Mouse (Mus musculus) frontal cortex, adult (tissue): Measurements from ENCODE around the gene Ppfibp2.

Experiments used
- ATAC-seq: cut with Nextera tagmentation; 2 replicates; pipeline ENCODE4 v1.9.2; 2017; ENCODE audit warnings: mild to moderate bottlenecking, moderate library complexity, mixed read lengths; ENCODE audit not compliant: low TSS enrichment

Ppfibp2 gene

DNA sequence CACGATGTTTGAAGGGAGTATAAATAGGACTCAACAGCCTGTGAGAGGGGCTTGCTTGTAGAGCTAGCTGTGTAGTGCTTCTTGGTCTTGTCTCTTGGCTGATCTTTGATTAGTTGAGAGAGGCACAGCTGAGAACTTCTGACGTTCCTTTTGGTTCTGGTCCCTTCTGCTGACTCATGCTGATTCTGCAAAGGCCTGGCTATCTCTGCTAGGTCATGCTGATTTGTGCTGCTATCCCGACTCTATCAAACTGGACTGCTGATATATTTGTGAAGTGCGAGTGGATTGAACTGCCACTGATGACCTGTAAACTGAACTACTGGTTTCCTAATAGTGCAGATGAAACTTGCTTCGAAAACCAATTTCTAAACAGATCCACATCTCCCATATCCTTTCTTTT is 15.9 kb downstream of the Ppfibp2 start:
- no peak for ATAC-seq

DNA sequence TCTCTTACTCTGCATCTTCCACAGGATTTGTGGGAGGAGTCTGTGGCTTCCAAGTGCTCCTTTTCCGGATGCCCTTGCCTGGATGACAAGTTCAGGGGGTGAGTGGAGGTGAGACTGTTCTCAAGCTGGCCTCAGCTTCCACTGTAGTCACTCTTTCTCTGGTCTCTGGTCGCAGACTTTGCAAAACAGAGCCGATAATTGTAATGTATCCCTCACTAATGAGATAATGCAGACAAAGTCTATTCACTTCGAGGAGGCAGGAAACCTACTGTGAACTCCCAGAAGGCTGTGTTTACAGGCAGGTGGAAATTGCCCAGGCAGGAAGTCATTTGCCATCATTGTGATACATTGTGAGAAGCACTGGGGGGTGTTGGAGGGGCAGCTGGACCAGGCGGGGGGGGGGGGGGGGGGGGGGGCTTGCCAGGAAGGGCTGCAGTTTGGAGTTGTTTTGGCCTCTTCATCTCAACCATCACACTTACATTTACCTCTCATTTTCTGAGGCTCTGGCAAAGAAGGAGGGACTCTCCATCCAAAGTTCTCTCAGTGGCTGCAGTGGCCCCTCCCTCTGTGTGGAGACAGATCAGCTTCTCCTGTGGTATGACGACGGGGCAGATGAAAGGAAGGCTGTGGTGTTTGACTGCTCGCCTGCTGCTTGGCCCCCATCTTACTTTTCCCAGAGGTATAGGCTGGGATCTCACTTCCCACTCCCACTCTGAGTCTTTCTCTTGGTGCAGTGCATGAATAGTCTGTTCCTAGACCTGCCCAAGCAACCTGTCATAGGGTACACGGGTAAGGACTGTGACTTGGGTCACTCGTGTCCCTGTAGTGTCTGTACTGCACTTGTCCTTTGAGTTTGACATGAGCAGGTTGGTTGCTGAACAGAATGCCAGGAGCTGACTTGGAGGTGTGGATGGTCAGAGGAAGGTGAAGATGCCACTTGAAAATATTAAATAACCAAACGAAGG is 23.3 kb downstream of the Ppfibp2 start:
- ATAC-seq = no peak

DNA sequence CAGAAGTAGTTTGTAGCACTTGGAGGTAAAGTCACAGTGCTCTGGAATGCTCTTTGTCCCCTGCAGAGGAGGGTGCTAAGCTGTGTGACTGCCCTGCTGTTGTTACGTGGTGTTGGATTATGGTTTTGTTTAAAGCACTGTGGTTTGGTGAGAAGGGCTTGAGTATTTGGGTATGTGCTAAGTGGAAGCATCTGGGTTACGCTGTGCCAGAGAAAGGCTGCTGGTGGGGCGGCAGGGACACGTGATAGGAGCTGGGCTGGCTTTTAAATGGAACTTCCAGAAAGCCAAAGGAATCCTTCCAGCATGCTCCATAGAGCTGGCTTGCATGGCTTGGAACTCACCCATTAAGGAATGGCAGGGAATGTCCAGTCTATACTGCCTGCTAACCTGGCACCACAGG is 24.2 kb downstream of the Ppfibp2 start:
- no peak for ATAC-seq

DNA sequence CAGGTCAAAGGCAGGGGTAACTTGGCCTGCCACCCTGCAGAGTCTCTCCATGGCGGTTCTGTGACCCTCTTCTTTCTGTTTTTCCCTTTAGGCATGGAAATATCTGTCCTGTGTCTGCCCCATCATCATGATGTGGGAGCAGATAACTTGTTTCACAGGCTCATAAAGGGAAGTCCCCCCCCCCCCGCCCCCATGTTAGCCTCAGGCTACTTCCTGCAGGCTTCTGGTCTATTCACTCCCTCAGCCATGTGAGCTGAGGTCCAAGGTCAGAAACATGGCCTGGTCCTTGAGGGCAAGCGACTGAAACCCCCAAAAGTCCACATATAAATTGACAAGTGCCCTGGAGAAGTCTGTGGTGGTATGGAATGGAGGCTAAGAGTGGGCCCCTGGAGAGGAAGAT is 25.1 kb downstream of the Ppfibp2 start:
- ATAC-seq = no peak

DNA sequence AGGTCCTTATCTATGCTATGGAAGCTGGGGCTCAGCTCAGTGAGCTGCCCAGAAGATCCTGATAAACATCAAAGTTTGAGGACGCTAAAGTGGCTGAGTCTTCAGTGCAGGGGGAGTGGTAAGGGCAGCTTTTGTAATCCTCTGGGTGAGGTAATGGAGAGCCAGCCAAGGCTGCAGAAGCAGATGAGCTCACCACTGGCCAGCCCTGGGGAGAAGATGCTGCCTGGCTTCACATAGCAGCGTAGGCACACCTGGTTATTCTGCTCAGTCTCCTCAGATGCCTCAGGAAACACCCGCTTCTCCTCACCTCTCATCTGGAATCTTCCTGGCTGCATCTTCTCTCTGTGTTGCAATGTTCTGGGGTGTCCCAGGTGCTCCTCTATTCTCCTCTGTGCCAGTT is 29.4 kb downstream of the Ppfibp2 start:
- ATAC-seq = no peak

DNA sequence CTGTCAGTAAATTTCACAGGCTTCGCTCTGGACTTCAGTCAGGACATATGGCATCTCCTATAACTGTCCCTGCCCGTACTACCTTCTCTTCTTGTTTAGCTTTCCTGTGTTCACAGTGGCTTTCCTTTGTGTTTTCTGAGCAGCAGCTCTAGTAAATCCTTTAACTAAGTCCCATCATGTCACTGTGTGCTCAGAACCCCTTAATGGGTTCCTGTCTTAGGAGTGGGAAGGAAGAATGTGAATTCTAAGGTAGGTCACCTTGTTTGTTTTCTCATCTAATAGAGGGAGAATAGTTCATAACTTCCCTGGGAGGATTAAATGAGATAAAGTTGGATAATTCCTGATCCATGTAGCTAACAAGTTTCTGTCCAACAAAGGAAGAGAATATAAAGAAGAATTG is 30.1 kb downstream of the Ppfibp2 start, which contains the start of gene 5330417H12Rik:
Gene 5330417H12Rik, minus strand, starts transcription at position 101 of the 400 bp plus-strand sequence.
- ATAC-seq = no peak

DNA sequence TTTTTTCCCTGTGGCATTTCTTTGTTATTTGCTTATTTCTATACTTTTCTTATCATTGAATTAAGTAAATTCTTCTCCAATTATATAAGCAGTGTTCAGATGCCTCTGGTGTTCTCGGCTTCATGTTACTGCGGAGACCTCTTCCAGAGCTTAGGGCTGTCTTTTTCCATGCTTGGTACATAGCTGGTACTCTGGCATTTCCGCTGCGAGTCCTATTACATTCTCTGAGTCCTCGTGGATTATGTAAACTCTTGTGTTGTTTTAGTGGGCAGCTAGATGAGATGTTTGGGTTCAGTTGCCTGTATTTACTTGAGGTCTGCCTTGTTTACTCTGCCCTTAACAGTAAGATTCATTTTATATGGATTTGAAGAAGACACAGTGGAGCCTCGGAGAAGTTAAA is 30.8 kb downstream of the Ppfibp2 start:
- ATAC-seq = no peak

DNA sequence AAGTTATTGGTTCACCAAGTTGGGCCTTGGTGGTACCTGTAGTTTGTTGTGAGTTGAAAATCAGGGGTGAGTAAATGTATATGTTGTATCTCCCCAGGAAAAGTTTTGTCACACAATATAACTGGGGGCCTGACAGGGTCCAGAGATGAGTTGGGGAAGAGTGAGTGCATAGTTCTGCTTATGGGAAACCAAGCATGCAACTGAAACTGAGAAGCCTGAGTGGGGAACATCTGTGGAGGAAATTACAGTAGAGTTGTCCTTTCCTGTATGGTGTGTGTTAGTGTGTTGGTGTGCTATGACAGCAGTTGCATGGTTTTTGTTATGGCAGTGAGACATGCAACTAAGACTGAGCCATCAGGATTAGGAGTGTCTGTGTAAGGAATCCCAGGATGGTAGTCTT is 33.4 kb downstream of the Ppfibp2 start:
- no peak for ATAC-seq

DNA sequence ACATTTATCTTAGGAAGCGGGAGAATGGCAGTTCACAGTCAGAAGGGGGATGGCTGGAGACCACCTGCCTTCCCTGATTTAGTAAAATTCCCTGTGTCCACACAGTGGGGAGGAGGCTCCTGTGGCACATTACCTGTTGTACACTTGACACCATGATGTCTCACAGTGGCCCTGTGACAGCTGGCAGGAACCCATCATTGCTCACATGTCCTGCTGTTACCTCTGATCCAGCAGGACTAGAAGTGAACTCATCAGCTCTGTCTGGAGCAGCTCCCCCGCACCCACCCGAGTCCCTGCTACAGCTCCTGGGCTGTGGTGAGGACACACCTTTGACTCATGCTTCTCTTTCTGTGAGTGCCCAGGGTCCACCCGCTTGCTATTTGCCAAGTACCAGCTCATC is 38.2 kb downstream of the Ppfibp2 start:
- no peak for ATAC-seq

DNA sequence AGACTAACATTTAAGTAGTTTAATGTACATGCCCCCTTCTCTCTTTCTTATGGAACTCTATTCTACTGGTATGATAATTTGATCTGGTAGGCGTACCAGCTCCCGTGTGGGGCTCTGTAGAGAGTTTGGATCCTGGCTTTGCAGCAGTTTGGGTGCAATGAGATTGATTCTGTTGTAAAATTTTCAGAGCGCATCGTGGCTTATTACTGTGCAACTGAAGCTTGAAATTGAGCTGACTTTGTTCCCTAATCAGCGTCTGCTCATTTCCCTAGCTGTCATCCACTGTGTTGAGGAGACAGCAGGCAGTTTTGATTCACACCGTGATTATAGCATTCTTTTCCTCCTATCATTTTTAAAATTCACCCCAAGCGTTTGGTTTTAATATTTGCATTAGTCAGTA is 42.4 kb downstream of the Ppfibp2 start:
- no peak for ATAC-seq

DNA sequence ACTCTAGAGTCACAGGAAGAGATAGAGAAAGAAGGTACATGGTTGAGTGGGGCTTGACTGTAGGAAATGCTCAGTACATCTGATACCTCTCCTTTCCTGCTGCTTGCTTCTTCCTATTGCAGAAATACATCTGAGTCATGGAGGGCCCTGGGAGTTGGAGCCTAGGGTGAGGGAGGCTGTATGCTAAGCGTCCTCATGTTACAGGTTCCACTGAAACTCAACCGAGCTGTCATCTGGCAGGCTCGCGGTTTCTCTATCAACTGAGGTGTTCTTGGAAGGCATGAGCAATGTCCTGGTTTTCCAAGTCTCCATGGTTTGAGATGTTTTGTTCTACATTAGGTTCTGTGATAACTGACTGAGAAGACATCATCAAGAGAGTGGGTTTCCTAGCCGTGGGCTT is 43.0 kb downstream of the Ppfibp2 start:
- no peak for ATAC-seq

DNA sequence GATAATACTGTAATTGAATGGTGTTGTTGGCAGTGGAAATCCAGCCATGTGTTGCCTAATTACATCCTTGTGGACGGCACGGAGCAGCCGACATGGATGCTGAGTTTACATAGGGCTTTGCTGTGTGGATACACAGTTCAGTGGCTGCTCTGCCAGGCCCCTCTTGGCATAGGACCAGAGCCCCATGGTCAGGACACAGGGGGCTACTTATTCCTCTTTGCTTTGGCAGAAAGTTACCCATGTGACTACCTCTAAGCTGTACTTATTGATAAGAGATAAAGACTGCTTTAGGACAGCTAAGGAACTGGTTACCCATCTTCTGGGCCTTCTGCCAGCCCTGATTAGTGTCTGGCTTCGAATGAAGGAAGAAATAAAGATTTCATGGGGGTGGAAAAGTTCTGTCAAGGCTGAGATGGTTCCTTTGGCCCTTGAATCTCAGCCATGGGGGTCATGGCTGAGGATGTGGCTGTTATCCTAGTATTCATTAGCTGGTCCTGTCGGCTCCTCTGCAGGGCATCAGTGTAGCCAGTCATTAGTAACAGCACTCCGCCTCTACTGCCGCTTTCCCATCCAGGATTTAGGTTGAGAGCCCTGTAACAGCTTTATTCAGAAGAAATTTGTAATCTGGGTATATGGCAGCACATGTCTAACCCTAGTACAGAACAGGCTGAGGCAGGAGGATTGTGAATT is 47.7 kb downstream of the Ppfibp2 start:
- no peak for ATAC-seq

DNA sequence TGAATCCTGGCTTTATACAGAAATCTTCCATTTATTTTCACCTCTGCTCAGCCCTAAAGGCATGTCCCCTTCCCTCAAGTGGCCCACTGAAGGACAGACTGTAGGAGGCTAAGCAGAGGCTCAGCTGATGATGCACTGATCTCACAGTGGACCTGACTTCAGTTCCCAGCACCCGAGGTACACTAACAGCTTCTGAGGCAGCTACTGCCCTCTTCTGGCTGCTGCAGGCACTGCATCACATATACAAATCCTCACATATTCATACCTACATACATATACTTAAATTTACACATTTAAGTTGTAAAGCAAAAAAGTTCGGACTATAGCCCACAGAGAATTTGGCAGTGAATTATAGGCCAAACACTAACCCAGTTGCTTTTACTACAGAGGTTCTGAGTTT is 50.0 kb downstream of the Ppfibp2 start:
- ATAC-seq = no peak

DNA sequence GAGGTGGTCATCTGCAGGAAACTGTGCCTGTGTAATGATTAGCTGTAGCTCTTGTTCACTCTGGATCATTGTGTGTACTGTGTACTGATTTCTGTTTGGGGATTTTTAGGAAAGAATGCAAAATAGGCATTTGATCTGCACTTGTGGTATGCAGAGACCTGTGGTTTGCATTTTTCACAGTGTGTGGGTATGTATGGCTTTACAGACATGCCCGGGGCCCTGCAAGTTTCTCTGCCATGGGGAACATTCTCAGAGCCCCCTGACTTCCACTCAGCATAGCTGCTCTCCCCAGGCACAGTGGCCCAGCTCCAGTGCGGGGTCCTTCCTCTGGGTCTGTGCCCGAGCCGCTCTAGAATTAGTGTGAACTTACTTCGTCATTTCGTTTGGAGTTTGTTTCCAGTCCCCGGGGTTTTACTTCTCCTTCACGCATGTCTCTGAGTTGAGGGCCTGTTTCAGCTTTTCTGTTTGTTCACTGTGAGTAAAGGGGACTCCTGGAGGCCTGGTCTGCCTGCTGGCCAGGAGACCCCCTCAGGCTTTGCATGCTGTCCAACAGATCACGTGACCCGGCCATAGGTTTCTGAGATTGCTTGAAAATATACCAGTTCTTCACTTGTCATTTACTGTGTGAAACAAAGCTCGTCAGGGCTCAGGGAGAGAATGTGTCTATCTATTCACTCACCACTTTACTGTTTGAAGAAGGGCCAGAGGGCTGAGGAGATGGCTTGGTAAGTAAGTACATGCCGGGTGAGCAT is 54.1 kb downstream of the Ppfibp2 start:
- no peak for ATAC-seq

DNA sequence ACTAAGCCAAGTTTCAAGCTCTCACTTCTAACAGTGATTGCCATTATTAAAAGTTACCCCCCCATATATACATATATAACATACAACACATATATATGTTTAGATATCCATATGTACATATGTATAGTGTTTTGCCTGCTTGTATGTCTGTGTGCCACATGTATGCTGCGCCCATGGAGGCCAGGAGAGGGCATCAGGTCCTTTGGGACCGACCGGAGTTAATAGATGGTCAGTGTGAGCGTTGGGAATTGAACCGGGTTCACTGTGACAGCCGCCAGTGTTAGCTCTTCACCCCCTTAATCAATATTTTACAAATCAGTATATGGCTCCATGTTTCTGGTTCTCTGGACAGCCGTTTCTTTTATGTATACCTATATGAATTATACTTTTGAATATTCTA is 55.0 kb downstream of the Ppfibp2 start:
- ATAC-seq = no peak

DNA sequence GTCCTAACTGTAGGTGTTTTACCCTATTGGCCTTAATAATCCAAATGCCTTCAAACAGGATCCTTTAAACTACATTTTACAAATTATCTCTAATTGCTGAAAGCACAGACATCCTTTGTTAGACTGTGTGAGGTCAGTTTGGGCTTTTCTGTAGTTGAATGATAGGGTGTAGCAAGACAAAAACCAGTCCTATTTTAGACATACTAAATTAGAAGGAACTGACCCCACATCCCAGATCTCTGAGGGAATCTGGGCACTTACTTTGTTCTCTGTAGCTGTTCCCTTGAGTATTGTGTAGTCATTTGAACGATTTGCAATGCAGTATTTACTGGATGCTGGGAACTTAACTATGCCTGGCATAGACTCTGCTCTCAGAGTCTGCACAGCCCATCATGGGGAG is 56.8 kb downstream of the Ppfibp2 start:
- ATAC-seq = no peak

DNA sequence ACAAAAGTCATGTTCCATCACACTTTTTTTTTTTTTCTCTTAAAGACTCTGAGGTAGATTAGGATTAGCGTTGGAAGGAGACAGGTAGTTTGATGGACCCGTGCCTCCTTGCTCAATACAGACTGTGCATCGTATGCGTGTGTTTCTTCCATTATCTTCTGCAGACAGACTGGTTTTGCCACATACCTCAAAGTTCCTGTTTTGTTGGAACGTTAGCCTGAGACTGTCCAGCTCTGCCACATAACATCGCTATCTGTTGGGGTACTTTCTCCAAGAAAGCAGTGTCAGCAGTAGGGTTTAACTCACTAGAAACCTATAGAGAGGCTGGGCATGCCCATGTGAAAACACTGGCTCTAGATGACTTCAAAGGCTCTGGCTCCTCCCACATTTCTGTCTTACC is 61.4 kb downstream of the Ppfibp2 start:
- no peak for ATAC-seq

DNA sequence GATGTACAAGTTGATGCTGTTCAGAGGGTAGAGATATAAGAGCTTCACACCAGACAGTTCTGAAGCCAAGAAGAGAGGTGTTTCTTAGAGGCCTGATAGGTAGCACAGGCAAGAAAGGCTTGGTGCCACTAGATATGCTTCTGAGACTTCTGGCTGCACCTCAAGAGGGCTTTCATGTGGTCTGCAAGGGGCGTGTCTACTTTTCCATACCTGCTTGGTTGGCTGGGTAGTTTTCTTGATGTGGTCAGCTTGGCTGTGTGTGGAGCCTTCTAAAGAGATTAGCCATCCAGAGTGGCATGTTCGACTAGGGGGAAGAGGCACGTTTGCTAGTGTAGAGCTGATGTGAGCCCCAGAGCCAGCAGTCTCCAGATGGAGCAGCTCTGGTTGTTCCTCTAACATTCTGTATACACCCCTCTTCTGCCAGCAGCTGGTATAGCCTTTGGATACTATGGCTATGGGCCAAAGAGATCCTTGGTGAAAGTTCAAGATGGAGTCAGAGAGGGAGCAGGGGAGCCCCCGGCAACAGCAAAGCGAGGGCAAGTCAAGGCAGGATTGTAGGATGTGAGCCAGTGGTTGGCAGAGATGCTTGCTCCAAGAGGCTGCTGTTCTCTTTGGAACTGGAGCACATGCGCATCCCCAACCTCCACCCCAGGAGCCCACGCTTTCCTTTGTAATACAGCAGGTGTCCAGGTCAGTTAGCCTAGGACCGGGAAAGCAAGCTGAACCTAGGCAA is 64.3 kb downstream of the Ppfibp2 start:
- no peak for ATAC-seq

DNA sequence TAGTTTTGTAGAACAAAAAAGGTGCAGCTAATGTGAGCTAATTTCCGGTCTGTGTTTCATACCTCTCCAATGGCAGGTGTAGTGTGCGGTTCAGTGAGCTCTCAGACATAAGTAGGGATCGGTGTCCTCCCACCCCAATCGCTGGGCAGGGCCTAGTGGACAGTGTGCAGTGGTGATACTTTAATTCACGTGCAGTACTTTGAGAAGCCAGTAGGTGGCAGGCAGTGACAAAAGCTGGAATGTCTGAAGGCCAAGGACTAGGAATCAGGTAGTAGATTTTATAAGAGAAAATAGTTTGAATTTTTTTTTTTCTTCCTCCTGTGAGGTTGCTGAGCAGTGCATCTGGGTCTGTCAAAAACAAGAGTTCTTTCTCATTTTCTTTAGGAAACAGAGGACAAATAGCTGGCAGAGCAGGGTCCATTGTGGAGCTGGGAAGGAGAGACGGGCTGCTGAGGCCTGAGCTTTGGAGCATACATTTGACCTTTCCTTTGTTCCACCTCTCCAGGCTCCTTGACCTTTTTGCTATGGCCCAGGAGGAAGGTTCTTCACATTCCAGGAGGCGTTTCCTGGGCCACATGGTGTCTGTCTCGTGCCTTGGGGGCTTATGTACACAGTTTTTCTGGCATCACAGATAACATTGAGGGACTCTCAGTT is 66.3 kb downstream of the Ppfibp2 start:
- ATAC-seq = peak; percentile 63

DNA sequence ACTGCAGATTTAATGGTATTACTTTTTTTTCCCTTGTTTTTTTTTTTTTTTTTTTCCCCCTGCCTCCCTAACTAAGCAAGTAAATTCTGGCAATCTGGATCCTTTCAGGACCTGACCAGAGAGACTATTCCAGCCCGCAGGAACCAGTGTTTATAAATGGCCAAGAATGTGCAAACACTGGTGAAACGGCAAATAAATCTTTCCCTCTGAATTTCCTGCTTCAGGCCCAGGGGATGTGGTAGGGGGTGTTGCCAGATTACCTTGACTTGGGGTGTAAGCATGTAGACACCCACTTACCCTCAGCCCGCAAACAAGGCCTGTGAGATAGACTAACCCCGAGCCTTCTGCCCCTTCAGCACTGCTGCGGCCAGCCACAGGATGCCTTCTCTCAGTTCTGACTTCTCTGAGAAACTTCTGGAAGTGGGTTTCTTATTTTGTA is 66.9 kb downstream of the Ppfibp2 start:
- ATAC-seq = no peak

DNA sequence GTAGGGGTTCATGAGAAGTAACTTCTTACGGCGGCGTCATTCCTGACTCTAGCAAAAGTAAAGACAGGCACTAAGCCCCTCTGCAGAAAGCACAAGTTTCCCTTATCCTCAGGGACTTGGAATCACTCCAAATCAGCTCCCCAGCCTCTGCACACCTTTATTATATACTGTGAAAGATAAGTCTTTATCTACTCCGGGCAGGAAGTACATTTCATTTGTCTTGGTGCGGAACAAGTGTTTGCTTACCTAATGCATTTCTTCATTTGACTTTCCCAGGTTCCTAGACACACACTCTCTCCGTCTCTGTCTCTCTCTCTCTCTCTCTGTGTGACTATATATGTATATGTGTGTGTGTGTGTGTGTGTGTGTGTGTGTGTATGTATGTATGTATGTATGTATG is 68.6 kb downstream of the Ppfibp2 start:
- no peak for ATAC-seq
